Mouse (Mus musculus) layer of hippocampus, adult 8-10 months (tissue): ENCODE measurements at regions not wholly inside any gene's neighbourhood (a gene's known extent, or its start where the extent isn't known, plus 50 kb on each side); places are given as distances from the start of the nearest gene placed in this dataset.
A peak's percentile ranks its signal among the peaks of the same experiment; 100 is the strongest.

Experiments used
- DNase-seq, 2 experiments: peaks; one replicate each; pipeline ENCODE4 v3.0.0; 2022; ENCODE audit warnings: low spot score in 2 of 2

DNA sequence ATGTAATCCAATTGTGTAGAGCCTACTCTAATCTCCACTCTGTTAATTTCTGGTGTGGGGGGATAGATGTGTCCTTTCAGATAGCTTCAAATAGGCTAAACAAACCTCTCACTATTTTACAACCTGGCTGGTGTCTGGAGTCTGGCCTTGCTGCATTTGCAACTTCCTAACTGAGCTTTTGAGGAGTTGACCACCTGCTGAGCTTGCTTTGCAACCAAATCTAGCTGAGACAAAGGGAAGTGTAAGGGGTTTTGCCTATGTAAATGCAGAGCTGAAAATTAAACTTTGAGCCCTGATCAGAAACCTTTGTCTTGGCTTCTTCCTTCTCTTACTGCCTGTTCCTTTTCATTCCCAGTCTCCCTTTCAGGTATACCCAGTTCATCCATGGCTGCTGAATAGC, 404.3 kb downstream of the Cetn3 start:
- no peak for DNase-seq

DNA sequence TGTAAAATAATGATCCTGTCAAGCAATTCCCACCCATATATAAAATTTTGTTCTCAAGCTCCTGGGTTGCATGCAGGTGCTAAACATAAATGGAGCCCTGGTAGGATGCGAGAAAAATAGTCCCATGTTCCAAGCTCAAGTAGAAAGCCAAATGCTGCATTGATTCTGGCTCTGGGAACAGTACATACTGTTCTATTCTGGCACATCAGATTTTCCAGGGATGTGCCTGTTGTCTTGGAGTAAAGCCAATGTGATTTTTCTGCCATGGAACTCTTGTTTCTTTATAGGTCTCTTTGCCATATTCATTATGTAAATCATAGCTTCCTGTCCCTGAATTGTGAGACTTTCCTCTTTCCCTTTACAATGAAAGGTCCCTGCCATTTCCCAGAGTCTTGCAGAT, 417.9 kb downstream of the Cetn3 start:
- DNase-seq, result no peak

DNA sequence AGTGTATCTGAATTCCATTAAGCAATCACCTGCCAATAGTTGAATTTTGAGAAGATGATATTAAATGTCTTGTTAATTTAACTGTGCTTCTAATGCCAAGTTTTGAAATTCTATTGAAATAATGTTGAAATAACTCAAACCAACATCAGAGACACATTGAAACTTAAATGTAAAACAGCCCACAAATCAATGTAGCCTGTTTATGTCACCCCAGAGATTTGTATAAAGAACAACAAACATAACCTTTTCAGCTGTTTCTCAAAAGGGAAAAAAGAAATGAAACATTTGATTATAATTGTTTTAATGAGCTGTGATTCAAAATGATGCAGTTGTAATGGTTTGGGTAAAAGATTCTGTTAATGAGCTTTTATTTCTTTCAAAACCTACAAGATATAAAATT, 442.6 kb downstream of the Cetn3 start:
- DNase-seq, result no peak

DNA sequence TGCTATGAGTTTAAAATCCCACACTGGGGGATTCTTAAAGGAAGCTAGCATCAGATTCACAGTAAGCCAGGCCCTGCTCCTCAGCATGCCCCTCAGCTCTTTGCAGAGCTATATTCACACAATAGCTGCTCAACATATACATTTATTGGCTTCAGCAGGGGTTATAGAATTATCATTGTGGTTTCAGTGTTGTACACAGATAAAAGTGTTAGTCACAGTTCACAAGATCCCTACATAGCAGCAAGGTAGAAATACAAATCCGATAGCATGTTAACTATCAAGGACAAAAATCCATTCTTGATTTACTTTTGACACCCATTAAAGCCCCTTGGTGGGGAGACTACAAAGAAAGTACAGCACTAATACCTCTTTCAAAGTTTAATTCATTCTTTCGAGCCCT, 451.0 kb downstream of the Cetn3 start:
- no peak for DNase-seq

DNA sequence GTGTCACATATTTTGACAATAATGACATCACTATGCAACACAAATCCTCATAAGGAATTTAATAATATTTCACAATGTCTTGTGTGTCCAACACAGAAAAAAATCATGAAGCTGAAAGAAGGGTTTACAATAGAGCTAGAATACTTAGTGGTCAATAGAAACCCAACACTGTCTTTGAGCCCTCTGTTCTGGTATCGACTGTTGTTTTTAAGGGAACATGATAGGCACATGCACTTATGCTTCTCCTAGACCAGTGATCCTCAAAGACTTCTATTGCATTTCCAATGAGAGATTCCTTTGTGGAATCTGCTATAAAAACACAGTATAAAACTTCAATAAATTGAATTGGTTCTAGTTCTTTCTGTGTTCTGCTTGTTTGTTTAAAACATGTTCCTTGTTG, 463.4 kb downstream of the Cetn3 start:
- DNase-seq, result no peak

DNA sequence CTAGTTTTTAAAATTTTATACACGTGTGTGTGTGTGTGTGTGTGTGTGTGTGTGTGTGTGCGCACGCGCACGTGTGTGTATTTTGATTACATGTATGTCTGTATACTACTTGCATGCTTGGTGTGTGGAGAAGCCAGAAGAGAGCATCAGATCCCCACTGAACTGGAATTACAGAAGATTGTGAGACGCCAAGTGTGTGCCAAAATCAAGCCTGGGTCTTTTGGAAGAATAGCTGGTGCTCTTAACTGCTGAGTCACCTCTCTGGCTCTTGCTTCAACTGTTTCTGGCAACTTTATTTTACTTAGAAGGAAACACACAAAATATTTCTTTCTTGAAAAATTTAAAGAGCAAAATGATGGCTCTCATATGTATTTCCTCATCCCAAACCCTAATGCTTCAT, 467.5 kb downstream of the Cetn3 start:
- no peak for DNase-seq

DNA sequence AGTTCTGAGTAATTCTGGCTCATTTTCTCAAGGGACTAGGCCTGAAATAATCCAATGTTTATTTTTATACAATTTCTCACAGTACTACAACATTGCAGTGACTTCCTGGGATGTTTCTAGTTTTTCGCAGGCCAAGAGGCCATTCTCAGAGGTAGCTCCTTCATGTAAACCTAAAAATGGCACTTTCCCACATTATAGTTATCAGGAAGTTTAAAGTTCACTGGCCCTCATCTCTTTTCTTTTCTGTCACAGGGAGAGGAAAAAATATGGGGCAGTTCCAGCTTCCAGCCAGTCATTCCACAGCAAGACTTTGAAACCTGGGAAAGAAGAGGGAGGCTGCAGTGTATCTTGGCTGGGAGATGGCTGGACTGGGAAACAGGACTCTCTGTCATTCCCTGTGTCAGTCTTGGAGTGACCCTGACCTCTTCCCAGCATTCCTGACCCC, 475.6 kb downstream of the Cetn3 start:
- no peak for DNase-seq

DNA sequence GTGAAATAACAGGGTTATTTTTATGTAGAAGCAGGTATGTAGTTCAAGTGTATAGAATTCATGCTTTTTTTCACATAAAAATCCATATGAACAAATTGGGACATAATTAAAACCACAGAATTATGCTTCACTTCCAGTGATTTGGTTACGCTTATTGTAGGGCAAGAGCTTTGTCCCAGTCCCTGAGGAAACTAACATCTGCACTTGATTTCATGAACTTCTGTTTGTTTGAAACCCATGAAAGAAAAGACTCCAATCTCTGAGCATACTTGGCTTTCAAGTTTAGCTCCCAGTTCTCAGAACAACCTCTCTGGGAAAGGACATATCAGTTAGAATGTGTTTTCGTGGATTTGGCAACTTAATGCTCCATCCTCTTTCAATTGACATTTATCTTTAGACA, 481.4 kb downstream of the Cetn3 start:
- DNase-seq, result no peak

DNA sequence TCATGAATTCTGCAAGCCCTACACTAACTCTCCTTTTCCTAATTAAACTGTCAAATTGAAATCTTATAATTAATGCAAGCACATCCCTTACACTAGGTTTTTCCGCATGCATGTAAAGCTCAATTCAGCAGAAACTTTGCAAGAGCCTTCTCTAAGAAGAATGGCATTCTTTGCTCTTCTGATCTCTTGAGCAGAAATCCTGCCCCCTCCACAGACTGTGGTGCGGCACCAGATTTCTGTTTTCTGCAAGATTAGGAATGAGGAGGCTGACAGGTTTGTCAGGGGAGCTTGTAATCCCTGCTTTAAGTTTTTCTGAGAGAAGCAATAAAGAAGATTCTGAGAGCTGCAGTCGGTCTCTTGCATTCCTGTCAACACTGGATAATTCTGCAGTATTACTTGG, 482.3 kb downstream of the Cetn3 start:
- no peak for DNase-seq

DNA sequence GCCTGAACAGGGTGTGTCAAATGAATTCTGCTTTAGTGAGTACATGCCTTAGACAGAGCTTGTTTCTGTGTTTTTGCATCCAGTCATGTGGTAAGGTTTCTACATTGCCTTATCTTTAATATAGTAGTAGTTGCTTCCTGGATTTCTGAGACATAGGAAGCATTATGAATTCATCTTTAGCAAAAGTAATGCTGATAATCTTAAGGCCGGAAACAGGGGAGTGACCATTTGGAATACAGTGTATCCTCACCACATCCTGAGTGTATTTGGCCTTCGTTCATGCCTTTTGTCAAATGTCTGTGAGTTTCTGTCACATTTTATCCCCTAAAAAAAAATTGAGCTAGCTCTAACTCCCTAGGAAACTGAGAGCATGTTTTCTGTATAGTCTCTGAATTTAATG, 482.9 kb downstream of the Cetn3 start:
- DNase-seq, result no peak

DNA sequence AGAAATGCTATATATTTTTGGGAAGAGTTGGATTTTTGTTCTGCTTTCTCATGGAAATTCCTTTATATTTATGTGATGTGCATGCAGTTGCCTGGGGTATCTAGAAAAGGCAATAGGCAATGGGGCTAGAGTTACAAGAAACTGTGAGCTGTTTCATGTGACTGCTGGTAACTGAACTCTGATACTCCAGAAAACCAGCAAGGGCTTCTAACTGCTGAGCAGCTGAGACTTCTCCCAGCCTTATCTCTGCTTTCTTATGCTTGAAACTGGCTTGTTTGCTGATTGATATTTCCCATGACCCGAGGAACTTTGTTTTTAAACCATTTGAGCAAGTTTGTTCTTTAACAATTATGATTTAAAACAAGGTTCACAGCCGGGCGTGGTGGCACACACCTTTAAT, 491.9 kb downstream of the Cetn3 start:
- no peak for DNase-seq

DNA sequence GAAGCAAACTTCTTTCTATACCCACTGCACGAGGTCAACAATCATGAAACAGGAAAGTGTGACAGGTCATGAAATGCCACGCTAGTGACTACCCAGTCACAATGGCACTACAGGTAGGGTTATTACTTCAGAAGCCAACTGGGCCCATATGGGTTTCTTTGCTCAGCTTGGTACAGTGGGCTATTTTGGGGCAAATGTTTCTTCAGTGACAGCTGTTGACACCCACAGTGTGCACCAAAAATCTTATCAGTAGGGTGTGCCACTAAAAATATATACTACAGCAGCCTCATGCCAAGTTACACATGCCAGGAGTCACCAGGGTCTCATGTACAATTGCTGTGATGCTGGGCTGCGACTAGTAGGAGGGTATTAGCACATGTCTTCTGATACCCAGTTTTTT, 493.1 kb downstream of the Cetn3 start:
- no peak for DNase-seq

DNA sequence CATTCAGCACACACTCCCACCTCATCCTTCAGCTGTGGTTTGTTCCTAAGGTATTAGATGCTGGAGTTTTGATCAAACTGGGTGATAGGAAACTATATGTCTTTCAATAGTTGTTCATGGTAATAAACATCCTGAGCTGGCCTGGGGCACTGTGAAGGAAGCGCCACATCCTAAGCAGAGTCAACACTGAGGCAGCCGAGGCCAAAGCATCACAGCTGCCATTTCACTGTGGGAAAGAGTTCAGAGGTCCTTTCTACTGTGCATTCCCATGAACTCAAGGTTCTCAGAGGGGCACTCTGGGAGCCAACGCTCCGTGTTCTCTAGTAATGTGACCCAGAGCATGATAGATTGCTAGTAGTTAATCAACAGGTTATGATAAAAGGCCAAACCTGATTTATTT, 497.9 kb downstream of the Cetn3 start:
- DNase-seq, result no peak

DNA sequence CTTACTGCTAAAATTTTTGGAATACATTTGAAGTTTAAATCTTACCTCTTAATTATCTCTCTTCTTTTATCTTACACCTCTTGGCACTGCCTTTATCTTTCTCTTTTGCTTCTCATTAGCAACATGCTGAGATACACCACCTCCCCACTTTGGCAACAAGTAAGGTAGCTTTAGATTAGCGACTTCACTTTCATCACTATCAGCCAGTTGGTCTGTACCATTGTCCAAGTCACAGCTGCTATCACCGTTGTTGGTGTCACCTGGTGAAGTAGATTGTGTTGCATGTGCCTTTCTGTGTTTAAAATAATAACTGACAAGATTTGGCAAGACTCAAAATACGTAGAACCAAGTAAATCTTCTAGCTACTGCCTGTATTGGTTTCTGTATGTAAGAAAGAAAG, 513.0 kb downstream of the Cetn3 start:
- no peak for DNase-seq

DNA sequence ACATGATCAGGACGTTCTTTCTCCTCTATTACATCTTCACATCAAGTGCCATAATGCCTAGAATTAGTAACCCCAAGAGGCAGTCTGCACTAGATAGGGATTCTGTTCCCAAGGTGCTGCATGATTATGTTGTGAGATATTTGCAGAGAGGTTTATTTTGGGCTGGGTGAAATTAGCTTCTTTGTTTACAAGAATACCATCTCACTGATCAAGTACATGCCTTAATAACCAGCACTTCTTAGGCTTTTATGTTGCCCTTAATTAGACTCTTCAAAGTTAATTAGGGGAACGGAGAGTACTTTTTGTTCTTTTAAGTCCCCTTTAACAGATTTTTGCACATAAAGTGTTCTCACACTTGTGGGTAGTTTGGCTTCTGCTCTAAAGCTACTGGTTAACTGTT, 521.4 kb downstream of the Cetn3 start:
- DNase-seq, result no peak

DNA sequence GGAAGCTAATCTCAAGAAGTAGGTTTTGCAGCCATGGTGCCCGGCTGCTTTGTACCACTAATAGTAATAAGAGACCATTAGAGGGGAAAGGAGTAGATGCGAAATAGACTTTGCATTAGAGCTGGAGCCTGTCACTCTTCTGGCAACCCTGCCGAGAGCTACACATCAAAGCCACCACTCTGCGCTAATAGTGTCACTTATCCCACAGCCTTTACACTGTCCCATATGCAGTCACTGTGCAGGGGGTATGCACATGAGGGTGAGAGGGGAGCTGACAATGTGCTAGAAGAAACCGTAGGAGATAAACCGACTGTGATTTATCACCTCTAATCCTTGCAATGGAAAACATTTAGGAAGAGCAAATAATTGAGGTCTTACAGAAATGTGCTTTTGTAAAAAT, 522.2 kb downstream of the Cetn3 start:
- DNase-seq, result no peak

DNA sequence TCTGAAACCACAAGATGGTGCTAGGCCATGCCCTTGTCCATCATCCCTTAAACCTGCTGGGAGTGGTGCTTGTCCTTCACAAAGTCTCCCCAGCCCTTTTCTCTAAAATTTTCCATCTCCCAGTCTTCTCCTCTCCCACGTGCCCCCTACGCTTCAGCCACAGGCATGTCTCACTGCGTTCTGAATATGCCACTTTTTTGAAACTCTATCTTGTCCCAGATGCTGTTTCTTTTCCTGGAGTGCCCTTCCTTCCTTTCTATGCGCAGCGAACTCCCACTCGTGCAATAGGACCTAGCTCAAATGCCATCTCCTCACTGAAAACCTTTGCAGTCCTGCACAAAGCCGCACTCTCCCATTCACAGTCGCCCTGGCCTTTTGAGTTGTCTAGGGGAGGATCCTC, 525.5 kb downstream of the Cetn3 start:
- DNase-seq, result no peak

DNA sequence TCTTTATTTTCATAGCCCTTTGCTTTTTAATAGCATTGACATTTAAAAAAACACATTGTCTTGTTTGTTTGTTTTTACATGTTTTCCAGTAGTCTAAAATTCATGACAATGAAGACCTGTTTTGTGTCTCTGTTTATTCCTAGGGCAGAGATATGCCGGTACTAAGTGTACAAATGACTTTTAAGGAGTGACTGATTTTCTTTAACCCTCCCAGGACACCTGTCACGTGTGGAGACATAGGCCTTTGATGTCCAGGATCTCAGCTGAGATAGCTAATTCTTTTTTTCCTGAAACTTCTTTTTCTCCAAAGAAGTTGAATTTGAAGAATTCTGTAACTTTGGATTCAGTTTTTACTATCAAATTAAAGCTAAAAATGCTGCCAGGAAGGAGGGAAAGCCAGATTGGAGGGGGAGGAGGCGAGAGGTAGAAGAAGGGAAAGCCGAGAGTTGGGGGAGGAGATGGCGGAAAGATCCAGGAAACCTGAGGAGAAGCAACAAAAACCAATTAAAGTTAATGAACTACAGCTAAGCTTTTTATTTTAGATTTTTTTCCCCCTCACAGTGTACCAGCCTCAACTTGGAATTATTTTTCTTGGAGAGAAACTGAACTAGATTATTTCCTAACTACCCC, 533.8 kb downstream of the Cetn3 start:
- DNase-seq, result peak in 1 of 2 experiments; percentile 30

DNA sequence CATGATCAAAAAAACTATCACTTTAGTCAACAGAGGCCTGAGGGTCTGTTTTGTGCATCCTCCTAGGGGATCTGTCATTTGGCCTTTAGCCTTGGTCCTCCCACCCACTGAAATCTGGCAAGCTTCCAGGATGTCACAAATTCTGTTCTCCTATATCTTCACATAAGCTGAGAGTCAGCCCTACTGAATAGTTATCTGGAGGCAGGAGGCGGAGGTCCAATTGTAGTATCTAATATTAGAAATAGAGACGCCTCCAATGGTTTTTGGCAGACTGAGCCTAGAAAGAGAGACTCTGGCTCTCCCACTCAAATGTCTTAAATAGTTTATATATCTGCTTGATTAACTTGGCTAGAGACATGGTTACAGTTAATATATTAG, 534.3 kb downstream of the Cetn3 start:
- peak in 1 of 2 experiments; percentile 15 for DNase-seq

DNA sequence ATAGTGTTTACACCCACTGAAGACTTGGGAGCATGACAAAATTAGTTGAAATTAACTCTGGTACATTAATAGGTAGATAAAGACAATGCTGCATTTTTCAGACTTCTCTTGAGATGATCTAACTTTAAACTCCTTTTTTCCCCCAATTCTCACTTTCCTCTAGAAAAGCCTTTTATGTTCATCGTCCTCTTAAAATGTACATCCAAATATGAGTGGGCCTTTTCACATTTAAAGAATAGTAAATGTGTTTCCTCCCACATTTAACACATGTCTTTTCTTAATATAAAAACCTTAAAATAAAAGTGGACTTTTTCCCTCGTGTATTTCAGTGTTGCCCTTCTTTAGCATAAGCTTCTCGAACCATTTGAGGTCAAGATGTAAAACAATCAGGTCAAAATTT, 535.5 kb downstream of the Cetn3 start:
- no peak for DNase-seq

DNA sequence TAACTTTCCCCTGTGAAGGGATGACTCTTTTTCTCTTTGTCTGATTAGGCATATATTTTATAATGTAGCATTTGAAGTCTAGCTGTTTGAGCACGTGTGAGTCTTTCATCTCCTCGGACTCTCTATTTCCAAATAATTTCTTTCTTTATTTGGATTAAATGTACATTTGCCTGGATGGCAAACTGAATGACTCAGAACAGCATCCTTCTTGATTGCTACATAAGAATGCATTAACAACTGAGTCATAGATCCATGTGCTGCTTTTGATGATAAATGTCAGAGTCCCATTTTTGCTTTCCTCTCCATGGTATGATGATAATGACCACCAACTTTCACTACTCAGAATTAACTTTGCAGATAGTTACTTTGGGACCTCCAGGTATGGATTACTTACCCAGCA, 571.5 kb downstream of the Cetn3 start:
- DNase-seq, result no peak

DNA sequence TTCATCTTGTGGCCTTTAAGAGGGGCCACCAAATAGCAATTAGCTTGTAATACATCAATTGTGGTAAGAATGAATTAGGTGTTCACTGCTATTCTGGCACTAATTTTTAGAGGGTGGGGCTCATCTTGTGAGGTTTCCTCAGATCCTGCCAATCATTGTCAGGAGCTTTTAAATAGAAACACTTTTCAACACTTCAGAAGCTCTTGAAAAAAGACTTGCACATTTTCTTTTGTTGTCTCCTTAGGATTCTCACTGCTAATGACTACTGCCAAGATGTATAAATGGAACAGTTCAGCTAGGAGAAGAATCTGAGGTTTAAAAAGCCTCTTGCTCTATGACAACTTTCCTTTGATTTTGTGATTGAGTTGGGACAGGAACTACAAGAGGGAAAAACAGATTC, 572.4 kb downstream of the Cetn3 start:
- no peak for DNase-seq

DNA sequence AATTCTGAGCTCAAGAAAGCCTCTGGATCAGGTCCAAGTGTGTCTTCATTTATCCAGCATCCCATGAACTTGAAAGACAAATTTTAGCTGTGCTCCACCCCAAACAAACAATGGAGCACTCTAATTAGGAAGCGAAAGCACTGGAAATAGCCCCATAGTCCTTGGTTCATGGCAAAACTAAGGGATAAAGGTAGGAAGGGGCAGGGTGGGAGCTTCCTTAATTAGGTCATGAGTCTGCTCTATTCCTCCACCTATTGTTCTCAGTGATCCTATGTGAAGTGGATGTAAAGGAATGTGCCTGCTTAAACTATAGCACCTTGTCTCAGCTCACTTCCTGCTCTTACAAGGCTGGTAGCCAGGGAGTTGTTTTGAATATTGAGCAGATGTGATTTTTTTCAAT, 576.6 kb downstream of the Cetn3 start:
- DNase-seq, result no peak

DNA sequence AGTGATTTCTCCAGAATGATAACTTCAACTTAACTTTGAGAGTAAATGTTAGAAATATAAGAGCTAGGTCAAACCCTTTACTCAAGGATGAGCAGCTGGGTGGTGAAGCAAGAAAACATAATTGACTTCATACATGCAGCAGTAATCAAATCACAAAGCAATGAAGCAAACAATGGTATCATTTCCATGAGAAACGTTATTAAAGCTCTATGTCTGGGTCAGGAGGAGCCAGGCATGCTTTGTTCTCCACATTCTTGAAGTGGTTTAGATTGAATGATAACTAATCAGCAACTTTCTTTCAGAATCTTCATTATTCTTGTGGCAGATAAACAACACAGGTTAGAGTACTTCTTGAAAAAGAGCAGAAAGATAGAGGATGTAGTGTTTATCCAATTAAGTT, 577.8 kb downstream of the Cetn3 start:
- no peak for DNase-seq
